Mouse (Mus musculus) hematopoietic stem cell, adult 5-6 weeks (primary cell): ENCODE results near the gene Rps10. TPM values are rescaled to one million over a fixed set of nuclear protein-coding genes. Genes with fewer than 3 reads are reported as not detected.

ENCODE experiments used
- ATAC-seq, 2 experiments: fragments of 125-278 bp in 1 of 2; replicated peaks in 1 of 2; 2 replicates each; pipeline ENCODE4 v1.8.0; 2016 to 2017; ENCODE audit warnings: inconsistent platforms in 2 of 2, mild to moderate bottlenecking in 2 of 2, moderate number of reproducible peaks in 2 of 2, low read depth in 1 of 2, moderate TSS enrichment in 1 of 2; ENCODE audit not compliant: low FRiP score in 2 of 2, poor library complexity in 2 of 2, severe bottlenecking in 2 of 2, insufficient read depth in 1 of 2, low TSS enrichment in 1 of 2
- total RNA-seq: library from RNA; stranded (forward); fragments of 172-1452, 232-1000 nt; gene quantifications from 2 replicates; pipeline ENCODE4 v1.2.3, GENCODE M21; 2017

Rps10 gene
- total RNA-seq, 1 experiment from 2014 or later = 3,551 TPM

GRCm38 (mm10) chr17:27625455-27626251, 10.8 kb downstream of the Rps10 start:
- ATAC-seq = no peak

GRCm38 (mm10) chr17:27623360-27624326, 12.8 kb downstream of the Rps10 start, which contains the start of gene Nudt3:
TSS of gene Nudt3 (minus strand) at chr17:27623495.
- ATAC-seq = peak; percentile 50 to 74

GRCm38 (mm10) chr17:27622611-27623359, 13.7 kb downstream of the Rps10 start:
- ATAC-seq = peak; percentile 36 to 49; a peak in 3 of 4 replicates

GRCm38 (mm10) chr17:27621705-27622531, 14.6 kb downstream of the Rps10 start:
- peak in 1 of 2 experiments; percentile 15; a peak in 1 of 4 replicates for ATAC-seq

- ATAC-seq = no peak
Measured at GRCm38 (mm10) chr17:27621161-27621560, 15.3 kb downstream of the Rps10 start.

- no peak for ATAC-seq
Measured at GRCm38 (mm10) chr17:27615388-27615787, 21.1 kb downstream of the Rps10 start.

- ATAC-seq = no peak
Measured at GRCm38 (mm10) chr17:27613016-27613415, 23.5 kb downstream of the Rps10 start.

GRCm38 (mm10) chr17:27611994-27612393, 24.5 kb downstream of the Rps10 start:
- ATAC-seq = no peak

- no peak for ATAC-seq
Measured at GRCm38 (mm10) chr17:27611519-27611884, 25.0 kb downstream of the Rps10 start.

- no peak for ATAC-seq
Measured at GRCm38 (mm10) chr17:27610679-27611518, 25.6 kb downstream of the Rps10 start.

- ATAC-seq = no peak
Measured at GRCm38 (mm10) chr17:27609576-27609975, 26.9 kb downstream of the Rps10 start.

- ATAC-seq = peak; percentile 55 to 61; a peak in 3 of 4 replicates
Measured at GRCm38 (mm10) chr17:27603522-27604234, 32.8 kb downstream of the Rps10 start.

GRCm38 (mm10) chr17:27603036-27603435, 33.4 kb downstream of the Rps10 start:
- no peak for ATAC-seq

GRCm38 (mm10) chr17:27600869-27601268, 35.6 kb downstream of the Rps10 start:
- ATAC-seq = no peak

GRCm38 (mm10) chr17:27600286-27600685, 36.2 kb downstream of the Rps10 start:
- ATAC-seq = no peak
